Mouse (Mus musculus) urinary bladder, adult 18-20 months (tissue): ENCODE data around the gene Ctdspl.
A peak's percentile ranks its signal among the peaks of the same experiment; 100 is the strongest.

ENCODE experiments used
- DNase-seq, 2 experiments: peaks; one replicate each; pipeline ENCODE4 v3.0.0; 2022; ENCODE audit warnings: low spot score in 2 of 2, mixed read lengths in 2 of 2

Gene Ctdspl

DNA sequence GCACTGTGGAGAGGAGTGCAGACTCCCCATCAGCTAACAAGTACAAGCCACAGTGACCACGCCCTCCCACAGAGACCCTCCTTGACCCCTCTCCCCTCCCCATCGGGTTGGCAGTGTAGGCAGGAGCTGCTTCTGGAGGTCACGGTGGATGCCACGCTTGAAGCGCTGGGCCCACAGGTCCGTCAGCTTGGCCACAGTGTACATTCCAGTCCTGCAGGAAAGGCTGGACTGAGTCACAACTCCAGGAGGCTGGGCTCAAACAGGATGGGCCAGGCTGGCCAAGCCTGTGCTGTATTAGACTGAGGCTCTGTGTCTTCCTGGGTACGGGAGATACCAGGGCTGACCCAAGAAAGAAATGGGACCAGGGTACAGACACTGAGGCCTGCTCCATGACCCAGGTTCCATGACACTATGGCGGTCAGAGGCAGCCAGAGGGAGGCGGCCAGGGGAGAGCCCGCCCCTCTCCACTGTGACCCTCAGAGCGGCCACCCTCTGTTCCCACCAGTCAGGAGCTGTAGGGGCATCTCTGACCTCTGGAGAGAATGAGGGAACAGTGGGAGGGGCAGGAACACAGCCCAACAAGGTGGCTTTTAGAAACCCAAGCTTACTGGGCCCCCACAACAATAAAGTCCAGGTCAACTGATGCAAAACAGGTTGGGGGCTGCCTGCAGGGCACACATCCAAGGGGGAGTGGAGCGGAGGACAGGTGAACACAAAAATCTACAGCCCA is 165.5 kb downstream of the Ctdspl start:
- DNase-seq = peak in 1 of 2 experiments; percentile 76

DNA sequence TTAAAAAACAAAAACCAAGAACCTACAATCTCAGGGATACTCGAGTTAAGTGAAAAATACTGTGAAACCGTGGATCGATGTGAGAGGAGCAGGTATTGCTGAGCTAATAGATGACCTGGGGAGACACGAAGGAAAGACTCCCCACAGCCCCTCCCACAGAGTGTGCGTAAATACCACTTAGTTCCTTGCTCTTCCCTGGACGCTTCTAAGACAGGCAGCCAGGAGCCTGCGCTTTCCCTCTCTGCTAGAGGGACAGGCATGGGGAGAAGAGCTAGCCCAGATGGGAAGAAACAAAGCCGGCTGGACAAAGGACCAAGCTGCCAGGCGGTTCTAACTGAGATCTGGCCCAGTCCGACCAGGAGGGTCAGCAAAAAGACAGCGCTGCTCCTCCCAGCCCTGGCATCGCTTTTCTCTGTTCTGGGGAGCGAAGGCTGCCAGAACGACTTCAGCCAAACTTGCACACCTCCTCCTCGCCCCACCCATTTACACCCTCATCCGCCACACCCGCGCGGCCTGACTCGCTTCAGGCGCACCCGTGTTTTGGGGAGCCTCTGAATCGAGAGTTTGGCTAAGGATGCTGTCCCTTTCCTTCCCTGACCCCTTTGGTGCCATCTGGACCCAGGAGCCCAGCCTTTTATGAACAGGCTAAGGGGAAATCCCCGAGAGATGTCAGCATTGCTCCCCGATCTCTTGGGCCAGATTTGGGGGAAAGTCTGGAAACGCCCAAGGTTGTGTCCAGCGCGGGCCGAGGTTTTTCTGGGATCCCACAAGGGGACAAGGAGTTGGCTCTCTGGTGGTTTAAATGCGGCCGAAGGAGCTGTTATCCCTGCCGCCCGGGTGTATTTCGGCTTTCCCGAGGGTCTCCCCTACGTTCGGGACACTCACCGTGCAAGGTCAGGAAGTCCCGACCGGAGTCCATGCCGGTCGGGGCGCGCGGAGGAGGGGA is 166.5 kb downstream of the Ctdspl start:
- DNase-seq = peak in 1 of 2 experiments; percentile 57
